Mouse (Mus musculus): ENCODE measurements around the gene Pgk2.
"Not testable (repeated sequence)": the region's sequence is repeated elsewhere in the genome, so short reads cannot be mapped to it uniquely, and the experiment has no call there.

DNA sequence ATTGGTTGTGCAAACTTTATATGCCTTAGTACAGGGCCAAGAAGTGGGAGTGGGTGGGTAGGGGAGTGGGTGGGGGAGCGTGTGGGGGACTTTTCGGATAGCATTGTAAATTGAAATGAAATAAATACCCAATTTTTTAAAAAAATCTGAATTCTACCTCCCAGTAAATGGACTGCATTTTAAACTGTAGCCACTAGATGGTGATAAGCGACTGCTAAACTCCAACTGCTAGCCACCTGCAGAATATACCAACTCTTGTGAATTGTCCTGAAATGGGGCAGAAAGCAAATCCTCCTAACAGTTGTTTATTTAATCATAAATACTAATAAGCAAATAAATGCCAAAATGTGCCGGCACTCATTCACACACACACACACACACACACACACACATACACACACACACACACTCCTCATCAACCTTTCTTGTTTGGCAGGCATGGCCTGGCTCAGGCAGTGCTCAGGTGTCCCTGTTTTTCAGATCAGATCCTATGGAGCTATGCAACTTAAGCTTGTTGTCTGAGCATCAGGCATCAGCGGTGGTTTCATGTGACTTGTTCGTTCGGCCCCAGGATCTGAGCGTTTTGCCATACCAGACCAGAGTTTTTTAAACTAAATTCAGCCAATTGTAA lies 50.6 kb downstream of the Pgk2 start:
- not testable (repeated sequence) for TF ChIP-seq CTCF (conservative IDR thresholded peaks at IDR 0.05 in 1 of 2, IDR thresholded peaks at IDR 0.05 in 1 of 2; ENCODE audit: low read depth in 2 of 2, low read length in 2 of 2); GABPA (IDR thresholded peaks at IDR 0.05; ENCODE audit: insufficient replicate concordance, low read depth, low read length); MAZ (IDR thresholded peaks at IDR 0.05; ENCODE audit: low read depth, low read length); SMC3 (IDR thresholded peaks at IDR 0.05; ENCODE audit: low read depth, low read length); TCF12 (IDR thresholded peaks at IDR 0.05; ENCODE audit: low read depth, low read length); USF2 (conservative IDR thresholded peaks at IDR 0.05; ENCODE audit: low read depth, low read length); EP300 (IDR thresholded peaks at IDR 0.05; ENCODE audit: low read length); POLR2A (IDR thresholded peaks at IDR 0.05; ENCODE audit: low read depth, low read length); POLR2AphosphoS2 (IDR thresholded peaks at IDR 0.05; ENCODE audit: low read depth, low read length); ZC3H11A (IDR thresholded peaks at IDR 0.05; ENCODE audit: low read depth, low read length)
